Mouse (Mus musculus): Measurements from ENCODE around the gene Acap2. TPM values are rescaled to one million over a fixed set of nuclear protein-coding genes. Genes with fewer than 3 reads are reported as not detected.

The Acap2 gene
- polyA plus RNA-seq, 1 experiment from 2014 or later: 9.4 TPM

GRCm38 (mm10) chr16:31196971-31197370, 4.1 kb downstream of the Acap2 start:
- H3K36me3 ChIP-seq (ENCODE audit: control insufficient read depth, insufficient read depth, low read length): no peaks in the 10 kb centered on the region
- no peak overlapping the region for H3K9ac ChIP-seq (ENCODE audit: low read depth, low read length)
- H3K4me1 ChIP-seq (ENCODE audit: control insufficient read depth, insufficient read depth, low read depth, low read length): peaks cover 19% of the 10 kb centered on the region
- H3K27ac ChIP-seq (ENCODE audit: low read depth, low read length): no peak overlapping the region
- H3K27me3 ChIP-seq (replicated peaks; ENCODE audit: control insufficient read depth, insufficient read depth, low read length): no peaks in the 10 kb centered on the region
- ATAC-seq: no peak
- H3K4me3 ChIP-seq (ENCODE audit: low read length): no peak overlapping the region
- 75% methylated on average over 3 of the region's 3 CpGs for WGBS
- H3K4me2 ChIP-seq (ENCODE audit: low read length): no peak overlapping the region
- H3K9me3 ChIP-seq (ENCODE audit: control insufficient read depth, low read length): no peaks in the 10 kb centered on the region

GRCm38 (mm10) chr16:31192526-31192925, 8.5 kb downstream of the Acap2 start:
- H3K9me3 ChIP-seq (ENCODE audit: control insufficient read depth, low read length): no peaks in the 10 kb centered on the region
- no peak for ATAC-seq
- H3K4me3 ChIP-seq (ENCODE audit: low read length): no peak overlapping the region
- H3K27me3 ChIP-seq (replicated peaks; ENCODE audit: control insufficient read depth, insufficient read depth, low read length): no peaks in the 10 kb centered on the region
- H3K4me1 ChIP-seq (ENCODE audit: control insufficient read depth, insufficient read depth, low read depth, low read length): peaks cover 7% of the 10 kb centered on the region; the same call in 1 of the 2 replicates
- H3K4me2 ChIP-seq (ENCODE audit: low read length): no peak overlapping the region
- H3K9ac ChIP-seq (ENCODE audit: low read depth, low read length): no peak overlapping the region
- 61% methylated on average over 3 of the region's 3 CpGs for WGBS
- no peak overlapping the region; the same call in 1 of the 2 replicates for H3K27ac ChIP-seq (ENCODE audit: low read depth, low read length)
- no peaks in the 10 kb centered on the region for H3K36me3 ChIP-seq (ENCODE audit: control insufficient read depth, insufficient read depth, low read length)

GRCm38 (mm10) chr16:31191818-31192217, 9.2 kb downstream of the Acap2 start:
- Histone ChIP-seq H3K4me1 (ENCODE audit: control insufficient read depth, insufficient read depth, low read depth, low read length) (peaks cover 7% of the 10 kb centered on the region; the same call in 1 of the 2 replicates), H3K4me3 (ENCODE audit: low read length) (no peak overlapping the region), H3K27ac (ENCODE audit: low read depth, low read length) (no peak overlapping the region), H3K9me3 (ENCODE audit: control insufficient read depth, low read length) (no peaks in the 10 kb centered on the region), H3K4me2 (ENCODE audit: low read length) (no peak overlapping the region), H3K36me3 (ENCODE audit: control insufficient read depth, insufficient read depth, low read length) (no peaks in the 10 kb centered on the region), H3K9ac (ENCODE audit: low read depth, low read length) (no peak overlapping the region), H3K27me3 (replicated peaks; ENCODE audit: control insufficient read depth, insufficient read depth, low read length) (no peaks in the 10 kb centered on the region)
- no peak for ATAC-seq
- WGBS: 49% methylated on average over 6 of the region's 6 CpGs

DNA sequence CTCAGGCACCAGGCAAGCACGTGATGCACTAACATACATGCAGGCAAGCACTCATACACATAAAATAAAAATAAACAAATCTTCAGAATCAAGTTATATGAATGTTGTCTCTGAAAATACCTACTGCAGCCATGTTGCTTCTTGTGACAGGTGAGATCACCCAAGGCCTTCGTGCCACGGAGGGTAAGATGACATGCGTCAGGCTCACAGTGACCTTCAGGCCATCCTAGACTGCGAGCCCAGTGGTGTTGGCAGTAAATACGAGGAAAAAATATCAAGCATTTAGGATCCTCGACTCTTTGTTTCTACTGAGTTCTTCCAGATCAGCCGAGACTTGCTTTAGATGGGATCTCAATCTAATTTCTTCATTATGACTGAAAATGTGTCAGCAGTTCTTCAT, 10.6 kb downstream of the Acap2 start:
- Histone ChIP-seq H3K4me1 (ENCODE audit: control insufficient read depth, insufficient read depth, low read depth, low read length) (peaks cover 7% of the 10 kb centered on the region; the same call in 1 of the 2 replicates), H3K9ac (ENCODE audit: low read depth, low read length) (no peak overlapping the region), H3K4me3 (ENCODE audit: low read length) (no peak overlapping the region), H3K4me2 (ENCODE audit: low read length) (no peak overlapping the region), H3K9me3 (ENCODE audit: control insufficient read depth, low read length) (no peaks in the 10 kb centered on the region), H3K36me3 (ENCODE audit: control insufficient read depth, insufficient read depth, low read length) (no peaks in the 10 kb centered on the region), H3K27ac (ENCODE audit: low read depth, low read length) (no peak overlapping the region), H3K27me3 (replicated peaks; ENCODE audit: control insufficient read depth, insufficient read depth, low read length) (no peaks in the 10 kb centered on the region)
- 88% methylated on average over 8 of the region's 8 CpGs for WGBS
- no peak for ATAC-seq

GRCm38 (mm10) chr16:31189291-31189690, 11.8 kb downstream of the Acap2 start:
- no peak for ATAC-seq
- WGBS: 90% methylated on average over 5 of the region's 5 CpGs
- Histone ChIP-seq H3K36me3 (ENCODE audit: control insufficient read depth, insufficient read depth, low read length) (no peaks in the 10 kb centered on the region), H3K27me3 (replicated peaks; ENCODE audit: control insufficient read depth, insufficient read depth, low read length) (no peaks in the 10 kb centered on the region), H3K4me2 (ENCODE audit: low read length) (no peak overlapping the region), H3K9ac (ENCODE audit: low read depth, low read length) (no peak overlapping the region), H3K9me3 (ENCODE audit: control insufficient read depth, low read length) (no peaks in the 10 kb centered on the region), H3K27ac (ENCODE audit: low read depth, low read length) (no peak overlapping the region), H3K4me1 (ENCODE audit: control insufficient read depth, insufficient read depth, low read depth, low read length) (peaks cover 7% of the 10 kb centered on the region; the same call in 1 of the 2 replicates), H3K4me3 (ENCODE audit: low read length) (no peak overlapping the region)

GRCm38 (mm10) chr16:31188799-31189198, 12.2 kb downstream of the Acap2 start:
- Histone ChIP-seq H3K4me3 (ENCODE audit: low read length) (no peak overlapping the region), H3K4me1 (ENCODE audit: control insufficient read depth, insufficient read depth, low read depth, low read length) (peaks cover 7% of the 10 kb centered on the region; the same call in 1 of the 2 replicates), H3K9ac (ENCODE audit: low read depth, low read length) (no peak overlapping the region), H3K9me3 (ENCODE audit: control insufficient read depth, low read length) (no peaks in the 10 kb centered on the region), H3K36me3 (ENCODE audit: control insufficient read depth, insufficient read depth, low read length) (no peaks in the 10 kb centered on the region), H3K27ac (ENCODE audit: low read depth, low read length) (no peak overlapping the region), H3K4me2 (ENCODE audit: low read length) (no peak overlapping the region), H3K27me3 (replicated peaks; ENCODE audit: control insufficient read depth, insufficient read depth, low read length) (no peaks in the 10 kb centered on the region)
- no peak for ATAC-seq
- WGBS: 87% methylated on average over 2 of the region's 2 CpGs

GRCm38 (mm10) chr16:31188270-31188669, 12.8 kb downstream of the Acap2 start:
- H3K27ac ChIP-seq (ENCODE audit: low read depth, low read length): no peak overlapping the region
- H3K4me3 ChIP-seq (ENCODE audit: low read length): no peak overlapping the region
- 41% methylated on average over 6 of the region's 6 CpGs for WGBS
- H3K4me2 ChIP-seq (ENCODE audit: low read length): no peak overlapping the region
- H3K27me3 ChIP-seq (replicated peaks; ENCODE audit: control insufficient read depth, insufficient read depth, low read length): no peaks in the 10 kb centered on the region
- no peaks in the 10 kb centered on the region for H3K36me3 ChIP-seq (ENCODE audit: control insufficient read depth, insufficient read depth, low read length)
- no peaks in the 10 kb centered on the region for H3K9me3 ChIP-seq (ENCODE audit: control insufficient read depth, low read length)
- H3K4me1 ChIP-seq (ENCODE audit: control insufficient read depth, insufficient read depth, low read depth, low read length): peaks cover 7% of the 10 kb centered on the region; the same call in 1 of the 2 replicates
- H3K9ac ChIP-seq (ENCODE audit: low read depth, low read length): no peak overlapping the region
- peak; percentile 60; the same call in 1 of the 2 replicates for ATAC-seq

GRCm38 (mm10) chr16:31187192-31187591, 13.9 kb downstream of the Acap2 start:
- Histone ChIP-seq H3K9ac (ENCODE audit: low read depth, low read length) (no peak overlapping the region), H3K27me3 (replicated peaks; ENCODE audit: control insufficient read depth, insufficient read depth, low read length) (no peaks in the 10 kb centered on the region), H3K4me2 (ENCODE audit: low read length) (no peak overlapping the region), H3K9me3 (ENCODE audit: control insufficient read depth, low read length) (no peaks in the 10 kb centered on the region), H3K27ac (ENCODE audit: low read depth, low read length) (no peak overlapping the region), H3K4me3 (ENCODE audit: low read length) (no peak overlapping the region), H3K4me1 (ENCODE audit: control insufficient read depth, insufficient read depth, low read depth, low read length) (peaks cover 4% of the 10 kb centered on the region; the same call in 1 of the 2 replicates), H3K36me3 (ENCODE audit: control insufficient read depth, insufficient read depth, low read length) (no peaks in the 10 kb centered on the region)
- WGBS: 79% methylated on average over 1 of the region's 1 CpGs
- ATAC-seq: no peak

DNA sequence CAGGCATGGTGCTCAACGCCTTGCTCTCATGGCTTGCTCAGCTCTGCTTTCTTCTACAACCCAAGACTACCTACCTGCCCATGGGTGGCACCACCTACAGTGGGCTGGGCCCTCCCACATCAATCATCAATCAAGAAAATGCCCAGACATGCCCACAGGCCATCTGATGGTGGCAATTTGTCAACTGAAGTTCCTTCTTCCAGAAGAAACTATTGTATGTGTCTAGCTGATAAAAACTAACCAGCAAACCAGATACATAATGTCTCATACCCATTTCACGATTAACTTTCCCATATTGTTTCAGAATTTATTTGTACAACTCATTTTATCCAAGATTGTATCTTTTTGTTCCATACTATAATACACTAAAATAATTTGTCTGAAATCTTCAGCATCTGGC, 15.3 kb downstream of the Acap2 start:
- Histone ChIP-seq H3K27ac (ENCODE audit: low read depth, low read length) (no peak overlapping the region), H3K4me2 (ENCODE audit: low read length) (no peak overlapping the region), H3K4me1 (ENCODE audit: control insufficient read depth, insufficient read depth, low read depth, low read length) (no peaks in the 10 kb centered on the region; the same call in 1 of the 2 replicates), H3K4me3 (ENCODE audit: low read length) (no peak overlapping the region), H3K9me3 (ENCODE audit: control insufficient read depth, low read length) (no peaks in the 10 kb centered on the region), H3K9ac (ENCODE audit: low read depth, low read length) (no peak overlapping the region), H3K27me3 (replicated peaks; ENCODE audit: control insufficient read depth, insufficient read depth, low read length) (no peaks in the 10 kb centered on the region), H3K36me3 (ENCODE audit: control insufficient read depth, insufficient read depth, low read length) (no peaks in the 10 kb centered on the region)
- WGBS: 90% methylated on average over 2 of the region's 2 CpGs
- ATAC-seq: no peak

DNA sequence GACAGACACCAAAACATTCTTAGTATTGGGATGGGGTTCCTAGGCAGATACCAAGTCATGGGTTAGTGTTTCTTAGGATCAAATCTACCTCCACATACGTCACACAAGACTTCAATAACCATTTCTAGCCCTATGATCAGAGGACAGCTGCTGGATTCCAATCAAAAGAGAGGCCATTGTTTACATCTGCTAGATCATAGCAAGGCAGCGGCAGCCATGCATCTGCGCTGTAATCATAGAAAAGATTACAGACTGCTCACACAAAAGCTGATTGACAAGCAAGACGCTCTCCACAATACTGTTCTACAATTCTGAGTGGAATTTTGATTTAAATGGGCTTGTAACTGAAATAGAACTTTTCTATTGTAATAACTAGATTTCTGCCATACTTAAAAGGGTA, 16.3 kb downstream of the Acap2 start:
- H3K27me3 ChIP-seq (replicated peaks; ENCODE audit: control insufficient read depth, insufficient read depth, low read length): no peaks in the 10 kb centered on the region
- H3K4me2 ChIP-seq (ENCODE audit: low read length): no peak overlapping the region
- no peak for ATAC-seq
- no peak overlapping the region for H3K9ac ChIP-seq (ENCODE audit: low read depth, low read length)
- H3K27ac ChIP-seq (ENCODE audit: low read depth, low read length): no peak overlapping the region
- H3K4me3 ChIP-seq (ENCODE audit: low read length): no peak overlapping the region
- no peaks in the 10 kb centered on the region for H3K36me3 ChIP-seq (ENCODE audit: control insufficient read depth, insufficient read depth, low read length)
- WGBS: 58% methylated on average over 4 of the region's 4 CpGs
- no peaks in the 10 kb centered on the region for H3K9me3 ChIP-seq (ENCODE audit: control insufficient read depth, low read length)
- H3K4me1 ChIP-seq (ENCODE audit: control insufficient read depth, insufficient read depth, low read depth, low read length): no peaks in the 10 kb centered on the region; the same call in 1 of the 2 replicates
